Mouse (Mus musculus) liver, postnatal 0 days (tissue): ENCODE measurements at regions not wholly inside any gene's neighbourhood (a gene's known extent, or its start where the extent isn't known, plus 50 kb on each side); places are given as distances from the start of the nearest gene placed in this dataset.

Experiments used
- CTCF ChIP-seq: sonication (generic); IDR thresholded peaks from 2 replicates; pipeline ENCODE4 v1.5.1; 2016; ENCODE audit warnings: antibody characterized with exemption, low read depth
- EP300 ChIP-seq: IDR thresholded peaks from 2 replicates; pipeline ENCODE4 v1.6.1; 2016; ENCODE audit warnings: antibody characterized with exemption, low read depth, mild to moderate bottlenecking

DNA sequence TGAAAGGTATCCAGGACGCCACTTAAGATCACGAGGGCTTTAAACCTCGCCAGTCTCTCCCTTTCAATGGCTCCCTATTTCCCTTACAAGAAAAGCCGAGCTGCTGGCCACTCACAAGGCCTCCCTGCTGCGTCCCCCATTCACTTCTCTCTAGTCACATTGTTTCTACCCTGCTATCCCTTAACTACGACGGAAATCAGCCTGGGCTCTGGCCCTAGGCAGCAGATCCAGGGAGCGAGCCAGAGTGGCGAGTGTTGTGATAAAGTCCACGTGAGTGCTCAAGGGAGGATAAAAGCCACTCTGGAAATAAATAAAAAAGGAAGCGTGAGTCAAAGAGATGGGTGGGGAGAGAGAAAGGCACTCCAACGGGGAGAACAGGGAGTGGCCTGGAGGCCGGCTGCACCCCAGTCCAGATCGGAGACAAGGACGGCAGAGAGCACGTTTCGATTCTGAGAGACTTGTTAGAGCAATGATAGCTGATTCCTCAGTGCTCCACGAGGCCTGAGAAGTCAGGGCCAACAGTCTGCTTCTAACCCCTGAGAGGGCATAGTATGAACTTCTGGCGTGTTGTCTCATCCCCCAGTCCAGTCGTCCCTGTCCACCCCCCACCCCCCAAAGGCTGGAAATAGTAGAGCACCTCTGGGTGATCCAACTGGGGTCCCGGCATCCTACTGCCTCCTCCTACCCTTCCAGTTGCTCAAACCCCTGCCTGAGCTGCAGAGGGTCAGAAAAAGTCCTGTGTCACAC, 84.8 kb upstream of the Calm2 start:
- TF ChIP-seq CTCF (no peak), EP300 (no peak)
